8 mouse cellular contexts compared by ENCODE assay signal in the genomic region with DNA sequence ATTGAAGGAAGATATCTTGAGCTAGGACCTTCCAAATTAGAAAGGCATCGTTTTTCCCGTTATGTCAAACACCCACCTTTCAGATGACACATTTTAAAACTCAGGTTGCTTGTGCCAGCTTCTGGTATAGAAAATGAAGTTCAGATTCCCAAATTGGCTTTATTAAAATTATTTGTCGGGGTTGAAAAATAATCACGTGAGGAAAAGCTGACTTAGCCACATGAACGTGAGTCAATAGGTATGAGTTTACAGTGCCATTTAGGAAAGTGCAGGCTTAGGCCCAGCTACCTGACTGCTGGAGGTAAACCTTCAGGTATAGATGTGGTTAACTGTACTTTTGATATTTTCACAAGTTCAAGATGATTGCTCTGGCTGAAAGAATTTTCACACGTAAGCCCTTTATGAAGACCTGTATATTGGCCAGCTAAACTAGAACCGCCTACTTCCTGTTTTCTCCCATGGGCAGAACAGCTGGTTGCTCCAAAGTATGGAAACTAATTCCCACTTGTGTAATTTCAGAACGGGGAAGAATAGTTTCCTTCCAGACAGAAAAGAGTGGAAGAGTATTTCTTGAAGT. TPM values are rescaled to one million over a fixed set of nuclear protein-coding genes. Genes with fewer than 3 reads are reported as not detected.
DNase-seq lines count a peak whose midpoint lies in the region; ATAC-seq and TF ChIP-seq lines count a peak whose summit lies in the region.

No protein-coding gene starts in this region.

- peak overlapping the region; percentile 73 for H3K4me3 ChIP-seq in G1E (ENCODE audit: low read depth, low read length)
- H3K4me3 ChIP-seq in heart, embryonic 10.5 days = peak overlapping the region; percentile 78
- peak overlapping the region; percentile 72 for H3K4me3 ChIP-seq in liver, embryonic 11.5 days (ENCODE audit: low read depth, low read length)
- peak overlapping the region; percentile 84 for H3K4me3 ChIP-seq in stomach, postnatal 0 days (ENCODE audit: low read depth, low read length)

- H3K4me2 ChIP-seq in liver, embryonic 11.5 days = peak overlapping the region; percentile 82
- peak overlapping the region; percentile 72 for H3K4me2 ChIP-seq in stomach, postnatal 0 days (replicated peaks; ENCODE audit: low read depth)

- DNase-seq in embryo, embryonic 10.5 days (ENCODE audit: low spot score) = peak; percentile 28
- no peak for DNase-seq in embryo, embryonic 10 days (ENCODE audit: low spot score)
- DNase-seq in G1E (ENCODE audit: low spot score) = no peak
- no peak for DNase-seq in heart, embryonic 10.5 days (ENCODE audit: low spot score)
- no peak for DNase-seq in liver, embryonic 11.5 days (ENCODE audit: low spot score)
- DNase-seq in stomach, postnatal 0 days (ENCODE audit: low spot score) = no peak
- DNase-seq in layer of hippocampus, adult 18-20 months (ENCODE audit: low spot score in 2 of 2) = no peak
- no peak for DNase-seq in spleen, adult 12 weeks (ENCODE audit: low spot score)

- 21% methylated on average over 8 of the region's 8 CpGs for WGBS in heart, embryonic 10.5 days
- WGBS in liver, embryonic 11.5 days = 12% methylated on average over 8 of the region's 8 CpGs
- WGBS in stomach, postnatal 0 days = 10% methylated on average over 8 of the region's 8 CpGs

- H3K27ac ChIP-seq in heart, embryonic 10.5 days = peak overlapping the region; percentile 96
- peak overlapping the region; percentile 73 for H3K27ac ChIP-seq in liver, embryonic 11.5 days (ENCODE audit: low read depth, low read length)
- H3K27ac ChIP-seq in stomach, postnatal 0 days (replicated peaks) = peak overlapping the region; percentile 98

- H3K4me1 ChIP-seq in G1E (ENCODE audit: insufficient read depth, low read depth, low read length) = peaks cover 24% of the 10 kb centered on the region
- H3K4me1 ChIP-seq in heart, embryonic 10.5 days = peaks cover 16% of the 10 kb centered on the region
- H3K4me1 ChIP-seq in liver, embryonic 11.5 days (replicated peaks; ENCODE audit: control insufficient read depth, insufficient read depth, low read length) = peaks cover 12% of the 10 kb centered on the region
- H3K4me1 ChIP-seq in stomach, postnatal 0 days (replicated peaks; ENCODE audit: control insufficient read depth, insufficient read depth) = peaks cover 3% of the 10 kb centered on the region; the same call in 1 of the 2 replicates

- ATAC-seq in G1E (ENCODE audit: extremely low read depth, insufficient number of reproducible peaks, low FRiP score, poor library complexity, severe bottlenecking) = no peak
- ATAC-seq in liver, embryonic 11.5 days (replicated peaks; ENCODE audit: low FRiP score) = no peak
- no peak for ATAC-seq in stomach, postnatal 0 days (ENCODE audit: low FRiP score, low TSS enrichment)

- peak overlapping the region; percentile 82 for H3K9ac ChIP-seq in liver, embryonic 11.5 days (ENCODE audit: low read depth, low read length)
- H3K9ac ChIP-seq in stomach, postnatal 0 days (ENCODE audit: low read length) = peak overlapping the region; percentile 94

- H3K36me3 ChIP-seq in G1E (replicated peaks) = peaks cover 44% of the 10 kb centered on the region
- H3K36me3 ChIP-seq in heart, embryonic 10.5 days = peaks cover 42% of the 10 kb centered on the region
- peaks cover 12% of the 10 kb centered on the region; the same call in 1 of the 2 replicates for H3K36me3 ChIP-seq in liver, embryonic 11.5 days (ENCODE audit: control insufficient read depth, insufficient read depth, low read length)
- peaks cover 14% of the 10 kb centered on the region for H3K36me3 ChIP-seq in stomach, postnatal 0 days (ENCODE audit: control insufficient read depth, insufficient read depth, low read length)

- no peak for TF ChIP-seq EP300 in stomach, postnatal 0 days (optimal IDR thresholded peaks at IDR 0.05)

- TF ChIP-seq CTCF in G1E (IDR thresholded peaks at IDR 0.05; ENCODE audit: low read depth, low read length) = no peak
- no peak for TF ChIP-seq CTCF in stomach, postnatal 0 days (IDR thresholded peaks at IDR 0.05; ENCODE audit: low read depth)

- no peaks in the 10 kb centered on the region for H3K27me3 ChIP-seq in G1E (ENCODE audit: insufficient read depth, low read length)
- no peaks in the 10 kb centered on the region for H3K27me3 ChIP-seq in heart, embryonic 10.5 days (ENCODE audit: insufficient read depth, poor library complexity, severe bottlenecking)
- H3K27me3 ChIP-seq in liver, embryonic 11.5 days (replicated peaks; ENCODE audit: control insufficient read depth, insufficient read depth, low read length) = no peaks in the 10 kb centered on the region
- H3K27me3 ChIP-seq in stomach, postnatal 0 days (ENCODE audit: control insufficient read depth, insufficient read depth, low read length) = no peaks in the 10 kb centered on the region

- H3K9me3 ChIP-seq in G1E (replicated peaks) = no peaks in the 10 kb centered on the region
- no peaks in the 10 kb centered on the region for H3K9me3 ChIP-seq in heart, embryonic 10.5 days
- no peaks in the 10 kb centered on the region for H3K9me3 ChIP-seq in liver, embryonic 11.5 days (ENCODE audit: control insufficient read depth, low read length)
- H3K9me3 ChIP-seq in stomach, postnatal 0 days (ENCODE audit: control insufficient read depth, low read length) = no peaks in the 10 kb centered on the region

RNA-seq across cellular contexts. Expression of a gene that starts 1.5 kb away (rescaled TPM):
- total RNA-seq in G1E (2014; fragmentation: Nextera tagmentation) (102 and 109 TPM in 2 replicates), G1E (2017) (97.6 and 99.4 TPM in 2 replicates)
- 43.8 and 45.6 TPM in 2 replicates for polyA plus RNA-seq in G1E (2012)
- 54.1 and 64.6 TPM in 2 replicates for polyA plus RNA-seq in heart, embryonic 10.5 days (2016; fragmentation: Nextera tagmentation; extraction: Ambion mirVana)
- polyA plus RNA-seq in liver, embryonic 11.5 days (2014; fragmentation: Nextera tagmentation; extraction: Ambion mirVana) = 52.7 and 55.7 TPM in 2 replicates
- 34.5 TPM in 2 replicates for polyA plus RNA-seq in stomach, postnatal 0 days (2015; fragmentation: Nextera tagmentation; extraction: Ambion mirVana)
- 100 to 1,000 TPM; 134 to 138 TPM for total RNA-seq in layer of hippocampus, adult 18-20 months (2021)

RNA-seq across cellular contexts. Expression of a gene that starts 1.7 kb away (rescaled TPM):
- total RNA-seq in G1E (2014; fragmentation: Nextera tagmentation) (69.3 and 175 TPM in 2 replicates), G1E (2017) (67.5 and 71.0 TPM in 2 replicates)
- polyA plus RNA-seq in G1E (2012) = 16.7 and 35.0 TPM in 2 replicates
- 13.4 and 14.9 TPM in 2 replicates for polyA plus RNA-seq in heart, embryonic 10.5 days (2016; fragmentation: Nextera tagmentation; extraction: Ambion mirVana)
- 19.6 and 22.1 TPM in 2 replicates for polyA plus RNA-seq in liver, embryonic 11.5 days (2014; fragmentation: Nextera tagmentation; extraction: Ambion mirVana)
- polyA plus RNA-seq in stomach, postnatal 0 days (2015; fragmentation: Nextera tagmentation; extraction: Ambion mirVana) = 1.1 and 2.5 TPM in 2 replicates
- total RNA-seq in layer of hippocampus, adult 18-20 months (2021) = 1 to 10 TPM in 1 of 2 experiments, under 1 TPM in 1; 0.56 to 1.0 TPM

RNA-seq across cellular contexts. Expression of a gene that starts 28.6 kb away (rescaled TPM):
- total RNA-seq in G1E (2014; fragmentation: Nextera tagmentation) (3.4 and 7.8 TPM in 2 replicates), G1E (2017) (1.6 and 2.9 TPM in 2 replicates)
- 1.00 and 1.0 TPM in 2 replicates for polyA plus RNA-seq in G1E (2012)
- 2.7 and 3.0 TPM in 2 replicates for polyA plus RNA-seq in heart, embryonic 10.5 days (2016; fragmentation: Nextera tagmentation; extraction: Ambion mirVana)
- polyA plus RNA-seq in liver, embryonic 11.5 days (2014; fragmentation: Nextera tagmentation; extraction: Ambion mirVana) = 6.2 and 6.8 TPM in 2 replicates
- polyA plus RNA-seq in stomach, postnatal 0 days (2015; fragmentation: Nextera tagmentation; extraction: Ambion mirVana) = 10.0 TPM in 2 replicates
- total RNA-seq in layer of hippocampus, adult 18-20 months (2021) = 1 to 10 TPM; 1.2 to 2.0 TPM

RNA-seq across cellular contexts. Expression of a gene that starts 45.6 kb away (rescaled TPM):
- not detected in 2 replicates for total RNA-seq in G1E (2014; fragmentation: Nextera tagmentation)
- total RNA-seq in G1E (2017) = not detected in 2 replicates
- polyA plus RNA-seq in G1E (2012) = not detected in 2 replicates
- not detected in 2 replicates for polyA plus RNA-seq in heart, embryonic 10.5 days (2016; fragmentation: Nextera tagmentation; extraction: Ambion mirVana)
- polyA plus RNA-seq in liver, embryonic 11.5 days (2014; fragmentation: Nextera tagmentation; extraction: Ambion mirVana) = not detected in 2 replicates
- 0.13 TPM in 1 of 2 replicates, not detected in the other for polyA plus RNA-seq in stomach, postnatal 0 days (2015; fragmentation: Nextera tagmentation; extraction: Ambion mirVana)
- total RNA-seq in layer of hippocampus, adult 18-20 months (2021) = not detected
